Mouse (Mus musculus) CD8-positive naive resting alpha-beta T cell, adult 2 months (primary cell): ENCODE data around the gene Slc18b1.
A peak's percentile ranks its signal among the peaks of the same experiment; 100 is the strongest.

ENCODE experiments used
- DNase-seq, 2 experiments: peaks; one replicate each; pipeline ENCODE4 v3.0.0; 2022; ENCODE audit warnings: low read depth in 2 of 2, low spot score in 2 of 2

Gene Slc18b1

DNA sequence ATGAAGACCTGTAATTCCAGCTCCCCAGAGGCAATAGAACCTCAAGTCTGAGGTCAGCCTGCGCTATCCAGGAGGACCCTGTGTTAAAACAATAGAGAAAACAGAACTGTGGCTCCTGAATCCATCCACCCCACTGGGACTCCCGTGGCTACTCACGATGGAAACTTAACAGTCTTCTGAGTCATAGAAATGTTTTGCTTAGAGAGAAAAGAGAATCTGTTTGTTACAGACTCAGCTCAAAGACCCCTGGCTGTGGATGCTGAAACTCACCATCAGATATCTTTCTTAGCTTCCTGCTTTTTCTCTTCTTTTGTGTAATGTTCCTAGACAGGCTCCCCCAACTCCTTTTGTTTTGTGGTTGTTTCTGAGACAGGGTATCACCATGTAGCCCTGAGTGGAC lies 7.9 kb downstream of the Slc18b1 start:
- no peak for DNase-seq

DNA sequence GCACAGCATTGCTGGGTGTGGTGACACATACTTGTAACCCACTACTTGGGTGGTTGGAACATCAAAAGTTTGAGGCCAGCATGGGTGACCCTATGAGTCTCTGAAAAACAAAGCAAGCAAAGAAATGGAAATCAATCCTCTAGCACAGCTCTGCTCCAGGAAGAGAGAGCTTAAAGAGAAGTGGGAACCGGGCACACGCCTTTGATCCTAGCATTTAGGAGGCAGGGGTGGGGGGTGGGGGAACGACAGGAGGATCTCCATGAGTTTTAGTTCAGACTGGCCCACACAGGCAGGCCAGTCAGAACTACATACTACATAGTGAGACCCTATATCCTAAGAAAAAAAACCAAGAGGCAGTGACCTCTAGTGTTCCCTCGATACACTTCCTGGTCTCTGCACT lies 9.4 kb downstream of the Slc18b1 start:
- DNase-seq = no peak

DNA sequence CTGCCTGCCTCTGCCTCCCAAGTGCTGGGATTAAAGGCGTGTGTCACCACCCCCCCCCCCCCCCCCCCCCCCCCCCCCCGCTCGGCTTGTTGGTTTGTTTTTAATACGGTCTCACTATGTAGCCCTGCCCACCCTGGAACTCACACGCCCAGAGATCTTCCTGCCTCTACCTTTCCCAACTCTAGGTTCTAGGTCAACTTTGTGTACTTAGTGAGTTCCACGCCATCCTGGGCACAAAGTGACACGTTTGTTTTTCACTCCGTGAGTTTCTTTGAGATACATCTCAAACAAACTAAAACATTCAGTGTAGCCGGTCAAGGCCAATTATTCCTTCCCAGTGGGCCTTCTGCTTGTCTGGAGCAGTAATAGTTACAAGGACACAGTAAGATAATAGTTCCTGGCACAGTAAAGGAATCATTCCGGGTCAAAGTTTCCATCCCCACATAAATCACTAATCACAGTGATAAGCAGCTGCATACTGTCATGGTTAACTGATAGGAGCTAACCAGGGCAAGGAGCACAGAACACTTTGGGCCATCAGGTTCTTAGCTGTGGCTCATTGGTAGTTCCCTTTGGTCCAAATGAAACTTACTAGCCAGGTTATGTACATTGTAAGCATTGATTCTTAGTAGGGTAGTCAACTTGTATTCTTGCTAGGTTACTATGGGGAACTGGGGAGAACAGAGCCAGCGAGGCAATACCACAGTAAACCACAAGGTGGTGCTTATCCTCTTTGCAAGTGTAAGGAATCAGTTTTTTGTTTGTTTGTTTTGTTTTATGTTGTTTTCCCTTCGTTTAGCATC lies 15.1 kb downstream of the Slc18b1 start:
- peak; percentile 47 to 64 for DNase-seq

DNA sequence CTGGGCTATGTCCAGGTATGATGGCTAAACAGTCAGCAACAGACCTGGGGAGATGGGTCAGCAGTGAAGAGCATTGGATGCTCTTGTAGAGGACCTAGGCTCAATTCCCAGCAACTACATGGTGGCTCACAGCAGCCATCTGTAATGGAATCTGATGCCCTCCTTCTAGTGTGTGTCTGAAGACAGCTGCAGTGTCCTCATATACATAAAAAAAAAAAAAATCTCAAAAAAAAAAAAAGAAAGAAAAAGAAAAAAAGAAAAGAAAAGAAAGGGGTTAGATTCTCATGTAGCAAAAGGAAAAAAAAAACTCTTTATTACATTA lies 15.6 kb downstream of the Slc18b1 start:
- DNase-seq = no peak

DNA sequence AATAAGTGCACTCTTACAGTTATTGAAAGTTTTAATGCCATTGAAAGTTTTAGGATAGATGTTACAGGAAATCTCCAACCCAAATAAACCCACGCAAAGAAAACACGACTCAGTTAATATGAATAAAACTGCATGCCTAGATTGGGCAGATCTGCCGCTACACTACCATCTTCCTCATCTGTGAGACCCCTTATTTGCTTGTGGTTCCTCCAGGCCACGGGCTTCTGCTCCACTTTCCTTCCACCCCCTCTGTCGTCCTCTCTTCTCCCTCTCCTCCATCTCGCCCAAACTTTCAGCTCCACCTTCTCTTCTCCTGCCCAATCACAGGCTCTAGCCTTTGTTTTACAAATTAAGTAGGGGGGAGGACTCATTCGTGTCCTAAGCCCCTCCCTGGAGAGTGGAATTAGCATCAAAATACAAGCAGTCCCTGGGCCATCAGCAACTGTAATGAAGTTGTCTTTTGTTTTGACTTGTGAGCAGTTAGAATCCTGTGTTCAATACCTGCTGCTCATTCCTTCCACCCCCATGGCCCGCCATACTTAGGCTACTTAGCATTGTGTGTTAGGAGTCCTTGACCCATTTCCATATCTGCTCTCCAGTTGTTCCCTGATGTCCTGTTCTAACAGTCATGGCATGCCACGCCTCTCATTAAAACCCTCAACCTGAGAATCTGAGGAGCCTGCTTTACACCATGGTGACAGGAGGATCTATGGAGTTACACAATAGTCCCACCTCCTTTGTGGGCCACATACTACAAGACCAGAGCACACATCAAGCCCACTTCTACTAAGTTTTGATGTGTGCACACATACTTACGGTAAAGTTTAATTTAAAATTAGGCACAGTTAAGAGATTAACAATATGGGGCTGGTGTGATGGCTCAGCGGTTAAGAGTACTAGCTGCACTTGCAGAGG lies 16.3 kb downstream of the Slc18b1 start:
- no peak for DNase-seq

DNA sequence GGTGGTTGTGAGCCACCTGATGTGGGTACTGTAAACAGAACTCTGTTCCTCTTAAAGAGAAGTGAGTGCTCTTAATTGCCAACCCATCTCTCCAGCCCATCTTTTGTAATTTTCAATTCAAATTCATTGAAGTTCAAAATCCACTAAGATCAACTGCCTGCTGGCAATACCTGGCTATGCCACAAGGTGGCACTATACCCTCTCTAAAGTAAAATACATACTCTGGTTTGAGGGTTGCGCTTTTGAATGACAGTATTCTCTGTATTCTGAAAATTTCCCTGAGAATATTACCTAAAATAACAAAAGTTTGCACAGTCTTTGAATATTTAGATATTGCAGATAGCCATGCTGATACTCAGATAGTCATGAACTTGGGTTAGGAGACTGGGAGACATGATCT lies 18.4 kb downstream of the Slc18b1 start:
- peak; percentile 54 to 72 for DNase-seq

DNA sequence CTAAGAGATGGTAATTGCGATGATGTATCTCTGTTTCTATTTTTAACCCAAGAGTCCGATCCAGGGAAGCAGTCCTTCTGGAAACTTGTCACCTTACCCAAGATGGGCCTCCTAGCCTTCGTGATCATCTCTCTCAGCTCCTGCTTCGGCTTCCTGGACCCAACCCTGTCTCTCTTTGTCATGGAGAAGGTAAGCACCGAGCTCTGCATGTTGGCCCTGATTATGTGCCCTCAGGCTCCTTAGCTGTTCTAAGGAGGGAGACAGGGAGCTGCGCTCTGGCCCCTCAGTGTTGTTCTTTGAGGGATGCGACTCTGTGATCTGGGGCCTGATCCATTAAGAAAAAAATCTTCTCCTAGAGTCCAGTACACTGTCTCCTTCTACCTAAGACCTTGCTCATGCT lies 19.5 kb downstream of the Slc18b1 start:
- DNase-seq = no peak

DNA sequence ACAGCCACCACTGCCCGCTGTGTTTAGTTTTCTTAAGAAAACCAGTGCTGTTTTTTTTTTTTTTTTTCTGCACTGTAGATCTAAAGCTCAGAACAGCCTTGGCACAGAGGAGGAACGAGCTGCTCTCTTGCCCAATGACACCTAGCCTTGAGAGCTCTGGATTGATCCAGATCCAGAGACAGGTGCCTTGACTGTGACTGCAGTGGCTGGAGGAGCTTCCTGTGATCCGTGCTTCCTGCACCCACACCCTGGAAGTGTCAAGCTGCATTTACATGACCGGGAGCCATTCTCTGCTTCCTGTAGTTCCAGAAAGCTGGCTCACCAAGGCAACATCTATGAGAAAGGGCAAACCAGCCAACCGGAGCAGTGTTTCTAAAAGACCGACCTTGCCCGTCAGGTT lies 29.7 kb downstream of the Slc18b1 start:
- DNase-seq = no peak

DNA sequence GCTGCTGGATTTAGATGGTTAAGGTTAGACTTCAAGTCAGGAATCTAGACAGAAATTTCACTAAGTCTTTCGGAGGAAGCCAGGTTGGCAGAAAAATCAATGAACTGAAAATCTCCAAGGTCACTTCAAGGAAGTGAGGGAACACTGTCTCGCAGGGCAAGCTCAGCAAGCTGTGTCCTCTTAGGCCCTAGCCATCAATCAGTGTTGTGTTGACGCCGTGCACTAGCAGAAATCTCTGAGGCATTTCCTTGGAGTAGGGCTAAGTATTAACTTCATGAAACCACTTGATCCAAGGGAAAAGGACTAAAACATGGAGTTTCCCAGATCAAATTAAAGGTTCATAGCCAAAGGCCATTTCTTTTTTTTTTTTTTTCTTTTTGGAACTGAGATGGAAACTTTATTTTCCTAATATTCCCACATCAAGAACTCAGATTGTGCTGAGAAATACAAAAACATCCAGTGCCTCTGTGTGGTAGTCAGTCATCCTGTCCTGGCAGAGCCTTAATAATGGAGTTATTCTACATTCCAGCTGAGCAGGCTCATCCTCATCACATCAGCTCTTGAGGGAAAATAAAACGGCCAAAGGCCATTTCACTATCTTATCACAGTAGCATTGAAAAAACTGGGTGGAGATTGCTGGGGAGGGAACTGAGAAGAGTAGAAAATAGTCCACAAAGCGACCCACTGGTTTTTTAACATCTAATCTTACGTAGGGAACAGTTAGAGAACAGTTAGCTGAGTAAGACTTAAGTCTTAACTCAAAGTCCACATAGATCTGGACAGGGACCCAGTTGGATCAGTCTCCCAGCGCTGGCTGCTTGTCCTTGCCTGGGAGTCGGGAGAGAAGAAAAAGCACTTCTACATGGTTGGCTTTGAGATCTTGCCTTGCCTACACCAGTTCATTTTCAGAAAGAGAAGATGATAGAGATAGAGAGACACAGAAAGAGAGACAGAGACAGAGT lies 39.5 kb downstream of the Slc18b1 start:
- no peak for DNase-seq

DNA sequence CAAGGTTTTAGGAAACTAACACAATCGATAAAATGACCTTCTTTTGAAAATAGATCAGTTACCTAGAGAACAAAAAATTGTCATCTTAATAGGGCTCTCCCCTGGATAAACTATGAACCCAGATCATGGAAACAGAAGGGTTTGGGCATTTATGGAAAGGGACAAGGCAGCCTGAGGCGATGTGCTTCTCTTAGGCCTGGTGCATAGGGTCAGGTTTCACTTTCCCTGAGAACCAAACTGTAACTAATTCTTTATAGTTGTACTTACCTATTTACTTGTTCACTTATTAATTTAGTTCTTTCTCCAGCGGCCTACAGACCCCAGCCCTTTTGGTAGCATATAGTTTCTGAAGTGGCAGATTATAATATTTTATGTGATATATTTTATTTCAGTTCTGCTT lies 40.3 kb downstream of the Slc18b1 start:
- DNase-seq = no peak

DNA sequence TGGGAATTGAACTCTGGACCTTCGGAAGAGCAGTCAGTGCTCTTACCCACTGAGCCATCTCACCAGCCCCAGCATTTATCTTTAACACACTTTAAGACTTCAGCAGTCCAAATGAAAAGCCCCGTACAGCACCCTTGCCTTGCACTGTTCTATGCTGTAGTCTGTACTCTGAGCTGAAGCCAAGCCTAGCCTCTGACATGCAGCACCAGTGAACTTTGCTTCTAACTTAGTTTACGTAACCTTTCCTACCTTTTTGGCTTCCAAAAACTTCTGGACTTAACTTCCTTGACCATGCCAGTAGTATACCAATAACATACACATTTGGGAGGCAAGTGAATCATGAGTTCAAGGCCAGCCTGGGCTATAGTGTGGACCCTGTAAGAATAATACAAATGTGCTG lies 42.1 kb downstream of the Slc18b1 start:
- no peak for DNase-seq

DNA sequence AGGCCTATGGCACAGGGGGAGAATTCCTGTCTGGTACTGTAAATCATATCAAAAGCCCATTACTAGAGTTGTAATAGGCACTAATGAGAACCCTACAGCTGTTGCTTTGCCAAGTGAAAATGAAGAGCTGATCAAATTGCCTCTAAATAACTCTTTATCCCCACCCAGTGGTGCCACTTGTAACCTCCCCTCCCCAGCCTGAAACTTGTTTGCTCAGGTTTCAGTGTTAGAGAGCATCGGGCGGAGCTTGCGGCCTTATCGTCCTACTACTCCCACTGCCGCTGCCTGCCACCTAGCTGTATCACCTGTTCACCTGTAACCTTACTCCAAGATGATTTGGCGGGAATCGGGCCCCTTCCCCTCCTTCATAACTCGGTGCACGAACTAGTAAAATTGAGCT lies 42.6 kb downstream of the Slc18b1 start:
- no peak for DNase-seq

DNA sequence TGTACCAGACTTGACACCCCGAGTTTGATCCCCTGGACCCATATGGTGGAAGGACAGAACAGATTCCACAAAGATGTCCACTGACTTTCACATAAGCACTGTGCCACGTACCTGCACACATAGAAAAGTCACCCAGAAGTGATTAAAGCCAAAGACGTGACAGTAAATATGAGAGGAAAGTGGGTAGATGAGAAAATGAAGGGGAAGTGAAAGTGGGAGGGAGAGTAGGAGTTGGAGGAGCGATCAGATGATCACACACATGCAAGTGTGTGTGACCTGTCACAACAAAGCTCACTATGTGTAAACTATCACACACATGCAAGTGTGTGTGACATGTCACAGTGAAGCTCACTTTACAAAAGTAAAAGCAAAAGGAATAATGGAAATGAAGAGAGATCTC lies 43.7 kb downstream of the Slc18b1 start:
- no peak for DNase-seq

DNA sequence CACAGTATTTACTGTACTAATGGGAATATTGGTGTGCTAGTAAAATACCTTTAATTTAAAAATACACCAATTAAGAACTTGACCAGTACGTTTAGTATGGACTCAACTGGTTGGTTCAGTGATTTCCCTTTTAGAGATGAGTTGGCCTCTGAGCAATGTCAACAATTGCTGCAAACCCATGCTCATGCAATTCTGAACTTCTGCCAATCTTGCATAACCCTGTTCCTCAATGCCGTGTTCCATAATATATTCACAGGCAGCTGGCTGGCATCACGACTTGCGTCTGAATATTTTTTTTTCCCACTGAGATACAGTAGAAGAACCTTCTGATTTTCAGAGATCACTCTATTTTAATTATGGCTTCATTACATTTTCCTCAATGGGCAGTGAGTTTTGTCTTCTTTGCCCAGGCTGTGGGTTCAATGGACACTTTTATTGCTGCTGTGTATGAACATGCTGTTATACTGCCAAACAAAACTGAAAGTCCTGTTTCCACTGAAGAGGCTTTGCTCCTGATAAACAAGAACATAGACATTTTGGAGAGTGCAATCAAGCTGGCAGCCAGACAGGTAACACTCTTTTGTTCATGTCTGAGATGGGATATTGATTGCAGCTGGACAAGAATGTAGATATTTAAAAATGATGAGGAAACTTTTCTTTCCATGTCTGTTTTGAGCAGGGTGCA lies 54.6 kb downstream of the Slc18b1 start, which contains the start of gene Vnn3:
Gene Vnn3 (plus strand): TSS at position 235 of the 685 bp plus-strand sequence.
- DNase-seq = no peak

DNA sequence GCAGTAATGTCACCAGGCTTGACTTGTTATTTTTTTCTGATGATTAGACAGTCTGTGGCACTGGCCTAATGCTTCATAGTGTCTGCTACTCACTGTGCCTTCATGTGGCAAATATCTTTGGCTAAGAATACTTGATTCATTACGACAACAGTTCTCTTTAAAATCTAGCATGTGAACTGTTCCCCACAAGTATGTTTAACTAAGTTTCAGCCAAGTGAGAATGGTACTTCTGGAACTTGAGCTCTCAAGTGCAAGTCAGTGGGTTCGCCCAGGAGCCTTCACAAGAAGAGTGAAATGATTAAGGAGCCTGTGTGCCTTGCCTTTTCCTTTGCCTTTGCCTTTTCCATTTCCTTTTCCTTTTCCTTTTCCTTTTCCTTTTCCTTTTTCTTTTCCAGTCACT lies 55.3 kb downstream of the Slc18b1 start:
- no peak for DNase-seq

DNA sequence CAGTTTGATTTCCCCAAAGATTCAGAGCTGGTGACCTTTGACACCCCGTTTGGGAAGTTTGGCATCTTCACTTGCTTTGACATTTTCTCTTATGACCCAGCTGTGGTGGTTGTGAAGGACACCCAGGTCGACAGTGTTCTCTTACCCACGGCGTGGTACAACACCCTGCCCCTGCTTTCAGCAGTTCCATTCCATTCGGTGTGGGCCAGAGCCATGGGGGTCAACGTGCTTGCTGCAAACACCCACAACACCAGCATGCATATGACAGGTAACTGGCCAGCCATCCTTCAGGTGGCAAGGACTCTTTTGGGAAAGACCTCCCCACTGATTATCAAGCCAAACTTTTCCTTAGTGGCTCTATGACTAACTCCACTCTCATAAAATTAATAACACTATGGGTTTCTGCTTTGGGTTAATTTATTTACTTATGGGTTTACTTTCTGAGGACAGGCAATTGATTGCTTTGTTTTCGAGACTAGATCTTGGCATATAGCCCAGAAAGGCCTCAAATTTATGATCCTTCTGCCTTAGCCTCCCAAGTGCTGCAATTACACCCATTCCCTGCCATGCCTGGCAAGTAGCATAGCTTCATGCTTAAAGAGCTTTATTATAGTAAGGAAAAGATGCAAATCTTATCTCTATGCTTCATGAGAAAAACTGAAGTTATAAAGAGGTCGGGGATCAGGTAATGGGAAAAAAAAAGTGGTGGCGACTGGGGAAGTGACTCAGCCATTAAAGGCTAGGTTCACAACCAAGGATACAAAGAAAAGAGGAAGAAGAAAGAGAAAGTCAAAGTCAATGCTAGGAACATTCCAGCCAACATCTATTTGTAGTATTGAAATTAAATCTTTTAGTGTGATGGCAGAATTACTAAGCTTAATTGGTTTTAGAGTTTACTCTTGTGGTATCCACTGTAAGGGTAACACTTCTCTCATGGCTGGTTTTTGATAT lies 67.9 kb downstream of the Slc18b1 start:
- no peak for DNase-seq
